Mouse (Mus musculus) ovary, postnatal 10 days (tissue): ENCODE results near the gene Olfr1188.
"Not testable (repeated sequence)": the region's sequence is repeated elsewhere in the genome, so short reads cannot be mapped to it uniquely, and the experiment has no call there.

Experiments
- DNase-seq: peaks from one replicate; pipeline ENCODE4 v3.0.0; 2022; ENCODE audit warnings: low spot score

Olfr1188 gene

DNA sequence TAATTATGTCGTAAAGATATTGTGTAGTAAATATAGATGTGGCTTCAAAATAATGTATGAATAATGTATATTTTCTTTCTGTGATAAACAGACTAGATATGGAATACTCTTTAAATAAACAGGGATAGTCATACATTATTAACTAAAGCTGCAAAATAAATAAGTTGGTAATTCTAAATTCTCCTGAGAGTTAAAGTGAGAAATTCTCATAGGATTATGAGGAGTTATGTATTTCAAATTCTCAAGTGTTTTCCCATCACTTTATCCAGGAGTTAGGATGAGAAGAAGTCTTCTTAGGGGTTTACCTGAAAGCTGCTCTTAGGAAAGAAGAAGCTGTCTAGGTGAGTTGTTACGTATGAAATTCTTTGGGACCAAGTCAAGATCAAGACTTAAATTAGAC, at the start of gene Olfr1188:
Gene Olfr1188 (plus strand): TSS at position 301 of the 400 bp plus-strand sequence.
- DNase-seq: no peak

DNA sequence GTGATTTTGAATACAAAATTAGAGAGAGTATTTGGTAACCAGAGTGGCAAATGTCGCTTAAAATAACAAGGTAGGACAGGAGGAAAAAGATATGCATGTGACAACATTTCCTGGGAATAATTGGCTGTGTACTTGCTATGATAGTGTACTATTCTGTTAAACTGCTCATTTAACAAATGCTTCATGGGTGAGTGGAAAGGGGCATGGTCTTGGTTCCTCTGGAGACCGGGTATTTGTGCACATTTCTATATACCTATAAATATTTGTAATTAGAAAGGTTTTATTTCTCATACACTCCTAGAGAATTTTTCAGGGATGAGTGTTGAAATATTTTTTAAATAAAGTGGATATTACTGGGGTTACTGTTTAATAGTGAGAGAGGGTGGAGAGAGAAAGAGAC, 38.5 kb upstream of the Olfr1188 start, which contains the start of gene Olfr1186:
Gene Olfr1186 (plus strand): TSS at position 301 of the 400 bp plus-strand sequence.
- DNase-seq: no peak

DNA sequence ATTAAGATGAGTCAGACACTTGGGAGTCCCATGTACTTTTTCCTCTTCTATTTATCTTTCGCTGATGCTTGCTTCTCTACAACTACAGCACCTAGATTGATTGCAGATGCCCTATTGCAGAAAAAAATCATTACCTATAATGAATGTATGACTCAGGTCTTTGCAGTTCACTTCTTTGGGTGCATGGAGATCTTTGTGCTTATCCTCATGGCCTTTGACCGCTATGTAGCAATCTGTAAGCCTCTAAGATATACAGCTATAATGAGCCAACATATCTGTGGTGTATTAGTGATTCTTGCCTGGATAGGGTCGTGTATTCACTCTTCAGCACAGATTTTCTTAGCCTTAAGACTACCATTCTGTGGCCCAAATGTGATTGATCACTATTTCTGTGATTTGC, 31.0 kb upstream of the Olfr1188 start:
- no peak for DNase-seq

DNA sequence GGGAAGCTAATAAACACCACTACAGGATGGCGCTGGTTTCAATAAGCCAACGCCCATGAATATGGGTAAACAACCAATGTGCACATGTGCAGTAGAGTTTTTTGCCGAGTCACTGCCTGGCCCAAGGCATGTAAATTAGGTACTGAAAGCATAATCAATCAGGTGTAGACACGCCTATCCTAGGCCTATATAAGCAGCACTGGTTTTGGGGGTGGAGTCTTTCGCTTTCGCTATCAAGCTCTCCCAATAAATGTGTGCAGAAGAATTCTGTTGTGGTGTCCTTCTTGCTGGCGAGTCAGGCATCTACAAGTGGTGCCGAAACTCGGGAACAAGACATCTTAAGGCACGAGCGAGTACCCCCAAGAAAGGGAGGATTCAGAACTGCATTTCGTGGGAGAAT, 16.0 kb downstream of the Olfr1188 start:
- not testable (repeated sequence) for DNase-seq

DNA sequence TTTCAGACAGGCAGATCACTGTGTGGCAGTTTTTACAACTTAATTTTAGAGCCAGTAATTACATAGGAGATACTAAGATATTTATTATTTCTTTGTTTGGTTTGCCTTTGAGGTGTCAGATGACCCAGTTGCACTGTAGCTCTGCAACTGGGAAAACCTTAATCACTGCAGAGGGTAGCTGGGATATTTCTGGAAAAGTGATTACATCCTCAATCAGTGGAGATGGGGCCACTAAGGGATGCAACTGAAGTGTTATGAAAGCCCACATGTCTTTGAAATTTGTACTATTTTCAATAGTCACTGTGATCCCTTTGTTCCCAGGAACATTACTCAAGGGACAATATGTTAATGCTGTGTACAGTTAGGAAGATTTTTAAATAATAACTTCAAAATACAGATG, 29.4 kb downstream of the Olfr1188 start, which contains the start of gene Olfr1189:
Gene Olfr1189 (plus strand): TSS at position 301 of the 400 bp plus-strand sequence.
- no peak for DNase-seq
